Mouse (Mus musculus) megakaryocyte, embryonic 14.5 days (primary cell): ENCODE results near the gene Ccdc50.

ENCODE experiments used
- FLI1 ChIP-seq: IDR thresholded peaks from 2 replicates; pipeline ENCODE4 v1.6.1; 2012; ENCODE audit warnings: low read length, inconsistent platforms, mixed read lengths
- GATA1 ChIP-seq: IDR thresholded peaks from 3 replicates; pipeline ENCODE4 v1.6.1; 2012; ENCODE audit warnings: mixed read lengths, low read length, inconsistent platforms, borderline replicate concordance

GRCm38 (mm10) chr16:27416937-27417584 lies 28.4 kb downstream of the Ccdc50 start:
- TF ChIP-seq GATA1 (no peak), FLI1 (no peak)
